Mouse (Mus musculus) stomach, embryonic 14.5 days (tissue): ENCODE measurements at regions not wholly inside any gene's neighbourhood (a gene's known extent, or its start where the extent isn't known, plus 50 kb on each side); places are given as distances from the start of the nearest gene placed in this dataset.

ENCODE experiments used
- ATAC-seq: fragments of 200-750 bp; cut with Nextera tagmentation; 2 replicates; pipeline ENCODE4 v1.8.0; 2017; ENCODE audit warnings: low read depth, moderate TSS enrichment; ENCODE audit not compliant: insufficient number of reproducible peaks, insufficient read depth, low FRiP score
- H3K27ac ChIP-seq: fragments of 300-500 bp; sonication (generic); 2 replicates; pipeline ENCODE4 v1.5.1; 2014; ENCODE audit warnings: mild to moderate bottlenecking, low read length, moderate library complexity, mixed read lengths
- H3K27me3 ChIP-seq: fragments of 300-500 bp; sonication (generic); 2 replicates; pipeline ENCODE4 v1.6.1; 2014; ENCODE audit warnings: low read length, control low read depth, mixed read lengths; ENCODE audit not compliant: control insufficient read depth, insufficient read depth
- H3K36me3 ChIP-seq: fragments of 300-500 bp; sonication (generic); 2 replicates; pipeline ENCODE4 v1.6.1; 2014; ENCODE audit warnings: mild to moderate bottlenecking, control low read depth, low read length, moderate library complexity, mixed read lengths; ENCODE audit not compliant: control insufficient read depth, insufficient read depth
- H3K4me1 ChIP-seq: fragments of 300-500 bp; sonication (generic); 2 replicates; pipeline ENCODE4 v1.6.1; 2014; ENCODE audit warnings: low read length, control low read depth, mixed read lengths; ENCODE audit not compliant: control insufficient read depth, insufficient read depth
- H3K4me2 ChIP-seq: fragments of 300-500 bp; sonication (generic); replicated peaks from 2 replicates; pipeline ENCODE4 v1.6.1; 2014; ENCODE audit warnings: low read depth, low read length, control low read depth
- H3K4me3 ChIP-seq: fragments of 300-500 bp; sonication (generic); 2 replicates; pipeline ENCODE4 v1.5.1; 2014; ENCODE audit warnings: low read depth, low read length, control low read depth
- H3K9ac ChIP-seq: fragments of 300-500 bp; sonication (generic); replicated peaks from 2 replicates; pipeline ENCODE4 v1.6.1; 2014; ENCODE audit warnings: low read depth, mild to moderate bottlenecking, control low read depth, low read length, moderate library complexity, mixed read lengths
- H3K9me3 ChIP-seq: fragments of 300-500 bp; sonication (generic); 2 replicates; pipeline ENCODE4 v1.6.1; 2016; ENCODE audit warnings: low read depth, low read length, control low read depth; ENCODE audit not compliant: control insufficient read depth
- WGBS: fragments of 180-500 bp; shearing (Covaris S2); extraction: QIAGEN DNeasy Blood & Tissue Kit; methylation state at CpG from one replicate; pipeline ENCODE4 v1.1.7; 2014; 5-methylcytosine and 5-hydroxymethylcytosine counted together

GRCm38 (mm10) chr2:117666528-117666927, 323.7 kb upstream of the Rasgrp1 start:
- no peak overlapping the region for H3K4me2 ChIP-seq
- H3K27me3 ChIP-seq, result no peaks in the 10 kb centered on the region
- no peak overlapping the region for H3K4me3 ChIP-seq
- no peaks in the 10 kb centered on the region for H3K36me3 ChIP-seq
- H3K9ac ChIP-seq, result no peak overlapping the region
- no peaks in the 10 kb centered on the region for H3K4me1 ChIP-seq
- no peaks in the 10 kb centered on the region for H3K9me3 ChIP-seq
- WGBS, result 55% methylated on average over 3 of the region's 3 CpGs
- ATAC-seq, result no peak
- H3K27ac ChIP-seq, result no peak overlapping the region

GRCm38 (mm10) chr2:117668137-117668536, 325.3 kb upstream of the Rasgrp1 start:
- H3K4me2 ChIP-seq, result no peak overlapping the region
- ATAC-seq, result no peak

GRCm38 (mm10) chr2:117674877-117675276, 332.1 kb upstream of the Rasgrp1 start:
- H3K4me3 ChIP-seq, result no peak overlapping the region
- H3K36me3 ChIP-seq, result no peaks in the 10 kb centered on the region
- WGBS, result 74% methylated on average over 1 of the region's 1 CpGs
- no peak overlapping the region for H3K27ac ChIP-seq
- H3K9ac ChIP-seq, result no peak overlapping the region
- no peaks in the 10 kb centered on the region for H3K9me3 ChIP-seq
- H3K27me3 ChIP-seq, result no peaks in the 10 kb centered on the region
- no peak overlapping the region for H3K4me2 ChIP-seq
- no peaks in the 10 kb centered on the region for H3K4me1 ChIP-seq
- ATAC-seq, result no peak

More at GRCm38 (mm10) chr2:117668137-117668536, 325.3 kb upstream of the Rasgrp1 start:
- Histone ChIP-seq H3K9me3 (no peaks in the 10 kb centered on the region), H3K27me3 (no peaks in the 10 kb centered on the region), H3K4me1 (no peaks in the 10 kb centered on the region), H3K36me3 (no peaks in the 10 kb centered on the region), H3K9ac (no peak overlapping the region), H3K27ac (no peak overlapping the region), H3K4me3 (no peak overlapping the region)

- no peaks in the 10 kb centered on the region for H3K9me3 ChIP-seq
- no peaks in the 10 kb centered on the region for H3K36me3 ChIP-seq
- no peaks in the 10 kb centered on the region for H3K27me3 ChIP-seq
- H3K4me3 ChIP-seq, result no peak overlapping the region
- no peak overlapping the region for H3K27ac ChIP-seq
- WGBS, result 22% methylated on average over 4 of the region's 4 CpGs
- H3K4me1 ChIP-seq, result no peaks in the 10 kb centered on the region
- no peak overlapping the region for H3K4me2 ChIP-seq
- no peak overlapping the region for H3K9ac ChIP-seq
- ATAC-seq, result no peak
Observed at GRCm38 (mm10) chr2:117678650-117679049, 335.8 kb upstream of the Rasgrp1 start.

- no peak overlapping the region for H3K9ac ChIP-seq
- H3K27ac ChIP-seq, result no peak overlapping the region
- no peaks in the 10 kb centered on the region for H3K4me1 ChIP-seq
- H3K9me3 ChIP-seq, result no peaks in the 10 kb centered on the region
- WGBS, result 63% methylated on average over 4 of the region's 4 CpGs
- no peaks in the 10 kb centered on the region for H3K36me3 ChIP-seq
- H3K4me3 ChIP-seq, result no peak overlapping the region
- no peak for ATAC-seq
- no peak overlapping the region for H3K4me2 ChIP-seq
- H3K27me3 ChIP-seq, result no peaks in the 10 kb centered on the region
Observed at GRCm38 (mm10) chr2:117685836-117686453, 343.1 kb upstream of the Rasgrp1 start.

- Histone ChIP-seq H3K36me3 (no peaks in the 10 kb centered on the region), H3K4me2 (no peak overlapping the region), H3K9me3 (no peaks in the 10 kb centered on the region), H3K4me1 (no peaks in the 10 kb centered on the region), H3K9ac (no peak overlapping the region), H3K27ac (no peak overlapping the region), H3K27me3 (no peaks in the 10 kb centered on the region), H3K4me3 (no peak overlapping the region)
- no peak for ATAC-seq
- WGBS, result 56% methylated on average over 4 of the region's 4 CpGs
Observed at GRCm38 (mm10) chr2:117693537-117693936, 350.7 kb upstream of the Rasgrp1 start.

GRCm38 (mm10) chr2:117710173-117710813, 367.5 kb upstream of the Rasgrp1 start:
- Histone ChIP-seq H3K27ac (no peak overlapping the region), H3K4me1 (no peaks in the 10 kb centered on the region), H3K27me3 (no peaks in the 10 kb centered on the region), H3K36me3 (no peaks in the 10 kb centered on the region), H3K4me3 (no peak overlapping the region), H3K9me3 (no peaks in the 10 kb centered on the region), H3K4me2 (no peak overlapping the region), H3K9ac (no peak overlapping the region)
- no peak for ATAC-seq
- 72% methylated on average over 7 of the region's 7 CpGs for WGBS

- H3K27me3 ChIP-seq, result no peaks in the 10 kb centered on the region
- WGBS, result 62% methylated on average over 4 of the region's 4 CpGs
- H3K4me2 ChIP-seq, result no peak overlapping the region
- no peaks in the 10 kb centered on the region for H3K4me1 ChIP-seq
- H3K9ac ChIP-seq, result no peak overlapping the region
- no peak for ATAC-seq
- no peak overlapping the region for H3K4me3 ChIP-seq
- no peaks in the 10 kb centered on the region for H3K9me3 ChIP-seq
- no peak overlapping the region for H3K27ac ChIP-seq
- H3K36me3 ChIP-seq, result no peaks in the 10 kb centered on the region
Observed at GRCm38 (mm10) chr2:117724066-117724465, 381.3 kb upstream of the Rasgrp1 start.

GRCm38 (mm10) chr2:117731253-117731652, 380.4 kb upstream of the Thbs1 start:
- Histone ChIP-seq H3K9ac (no peak overlapping the region), H3K27ac (no peak overlapping the region), H3K4me3 (no peak overlapping the region), H3K27me3 (no peaks in the 10 kb centered on the region), H3K9me3 (no peaks in the 10 kb centered on the region), H3K36me3 (no peaks in the 10 kb centered on the region), H3K4me1 (no peaks in the 10 kb centered on the region), H3K4me2 (no peak overlapping the region)
- WGBS, result 74% methylated on average over 2 of the region's 2 CpGs
- ATAC-seq, result no peak
